Mouse (Mus musculus): ENCODE results near the gene Adprh. TPM values are rescaled to one million over a fixed set of nuclear protein-coding genes. Genes with fewer than 3 reads are reported as not detected.

Adprh gene
- total RNA-seq, 2 experiments from 2014 or later, result 57.7 to 61.9 TPM

DNA sequence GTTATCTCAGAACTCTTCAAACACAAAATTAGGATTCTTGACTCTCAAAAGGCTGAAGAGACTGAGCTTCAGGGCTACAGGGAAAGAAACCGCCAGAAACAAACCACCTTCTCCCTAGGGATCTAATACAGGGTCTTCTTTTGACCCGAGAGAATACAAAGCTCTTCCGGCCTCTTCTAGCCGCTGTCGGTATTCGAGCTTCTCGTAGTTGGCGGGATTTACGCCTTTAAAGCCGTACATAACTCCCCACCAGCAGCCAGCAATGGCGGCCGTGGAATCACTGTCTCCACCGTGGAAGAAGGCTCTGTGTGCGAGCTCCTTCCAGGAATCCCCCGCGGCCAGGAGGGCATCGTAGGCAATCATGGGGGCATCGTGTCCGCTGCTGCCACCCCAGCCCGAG is 6.9 kb downstream of the Adprh start:
- no peak for DNase-seq (ENCODE audit: extremely low spot score in 1 of 2, low spot score in 1 of 2)

DNA sequence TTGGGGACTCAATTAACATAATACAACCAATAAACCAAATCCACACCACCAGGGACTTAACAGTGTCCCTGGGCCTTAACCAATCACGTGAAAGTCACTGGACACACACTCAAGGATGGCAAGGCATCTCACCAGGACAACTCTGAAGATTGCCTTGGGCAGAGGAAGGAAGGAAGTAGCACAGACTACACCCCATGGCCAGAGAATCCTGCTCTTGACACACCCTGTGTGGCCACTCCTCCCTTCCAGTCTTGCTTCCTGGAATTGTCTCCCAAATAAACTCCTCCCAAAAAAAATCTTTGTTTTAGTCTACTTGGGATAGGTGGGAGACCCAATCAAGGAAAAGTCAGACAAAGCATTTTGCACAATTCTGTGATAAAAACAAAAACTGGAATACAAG is 7.5 kb downstream of the Adprh start:
- no peak for DNase-seq (ENCODE audit: extremely low spot score in 1 of 2, low spot score in 1 of 2)

DNA sequence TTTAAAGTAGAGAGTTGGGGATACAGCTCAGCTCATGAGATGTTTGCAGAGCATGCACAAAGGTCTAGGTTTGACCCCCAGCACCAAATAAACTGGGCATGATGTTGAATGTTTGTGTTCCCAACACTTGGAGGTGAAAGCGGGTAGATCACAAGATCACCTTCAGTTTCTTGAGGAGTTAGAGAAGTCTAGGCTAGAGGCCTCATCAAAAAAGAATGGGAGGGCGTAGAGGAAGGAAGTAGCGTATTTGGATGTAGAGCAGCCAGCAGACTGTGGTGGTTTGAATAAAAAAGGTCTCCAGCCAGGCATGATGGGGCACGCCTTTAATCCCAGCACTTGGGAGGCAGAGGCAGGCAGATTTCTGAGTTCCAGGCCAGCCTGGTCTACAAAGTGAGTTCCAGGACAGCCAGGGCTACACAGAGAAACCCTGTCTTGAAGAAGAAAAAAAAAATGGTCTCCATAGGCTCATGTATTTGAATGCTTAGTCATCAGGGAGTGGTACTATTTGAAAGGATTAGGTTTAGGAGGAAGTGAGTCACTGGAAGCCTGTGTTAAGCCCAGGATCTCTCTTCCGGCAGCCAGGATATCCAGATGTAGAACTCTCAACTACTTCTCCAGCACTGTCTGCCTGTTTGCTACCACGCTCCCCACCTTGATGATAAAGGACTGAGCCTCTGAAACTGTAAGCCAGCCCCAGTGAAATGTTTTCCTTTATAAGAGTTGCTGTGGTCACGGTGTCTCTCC is 8.6 kb downstream of the Adprh start:
- no peak for DNase-seq (ENCODE audit: extremely low spot score in 1 of 2, low spot score in 1 of 2)

DNA sequence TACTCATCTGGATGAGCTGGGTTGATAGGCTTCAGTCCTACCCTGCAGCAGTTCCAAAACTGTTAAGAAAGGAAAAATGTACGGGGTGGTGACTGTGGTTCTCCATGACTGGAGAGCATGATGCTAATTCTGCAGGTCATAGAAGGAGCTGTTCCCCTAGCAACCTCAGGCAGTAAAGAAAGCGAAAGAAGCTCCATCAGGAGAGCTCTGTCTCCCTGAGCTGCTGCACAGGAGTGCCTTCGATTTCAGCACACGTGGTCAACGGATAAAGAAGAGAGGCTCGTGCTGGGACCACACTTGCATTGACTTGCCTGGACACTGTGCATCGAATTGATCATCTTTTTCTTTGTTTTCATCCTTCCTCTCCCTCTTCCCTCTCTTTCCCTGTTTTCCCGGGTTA is 10.3 kb downstream of the Adprh start:
- no peak for DNase-seq (ENCODE audit: extremely low spot score in 1 of 2, low spot score in 1 of 2)

DNA sequence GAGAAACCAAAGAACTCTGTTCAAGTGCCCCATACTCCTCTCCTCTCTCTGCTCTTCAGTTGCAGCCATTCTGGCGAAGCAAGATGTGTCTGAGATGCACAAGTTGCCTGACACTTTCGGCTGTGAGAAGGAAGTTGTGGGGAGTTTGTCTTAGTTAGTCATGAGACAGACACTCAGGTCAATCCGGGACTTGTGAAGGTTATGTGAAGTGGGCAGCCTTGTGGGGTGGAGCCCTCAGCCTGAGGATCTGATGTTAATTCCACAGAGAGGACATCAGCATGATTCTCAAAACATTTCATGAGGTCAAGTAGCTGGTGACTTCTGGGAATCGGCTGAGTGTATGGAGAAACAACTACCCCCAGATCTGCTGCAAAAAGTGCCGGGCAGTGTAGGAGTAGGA is 10.9 kb downstream of the Adprh start:
- no peak for DNase-seq (ENCODE audit: extremely low spot score in 1 of 2, low spot score in 1 of 2)

DNA sequence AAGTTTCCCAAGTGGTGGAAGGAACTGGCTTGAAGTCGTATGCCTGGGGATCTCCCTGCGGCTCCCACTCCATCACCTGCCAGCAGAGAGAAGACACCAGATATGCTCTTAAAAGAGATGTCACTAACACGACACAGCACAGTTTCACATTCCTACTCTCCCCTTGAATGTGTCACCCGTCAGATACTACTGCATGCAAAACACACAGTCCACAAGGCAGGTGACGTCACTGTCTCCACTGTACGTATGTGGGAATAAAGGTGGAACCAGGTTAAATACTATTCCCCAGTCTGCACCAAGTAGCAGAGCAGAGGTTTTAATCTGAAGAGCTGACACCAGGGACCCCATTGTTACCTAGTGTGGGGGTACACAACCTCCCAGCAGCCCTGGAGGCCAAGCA is 12.1 kb downstream of the Adprh start:
- no peak for DNase-seq (ENCODE audit: extremely low spot score in 1 of 2, low spot score in 1 of 2)

DNA sequence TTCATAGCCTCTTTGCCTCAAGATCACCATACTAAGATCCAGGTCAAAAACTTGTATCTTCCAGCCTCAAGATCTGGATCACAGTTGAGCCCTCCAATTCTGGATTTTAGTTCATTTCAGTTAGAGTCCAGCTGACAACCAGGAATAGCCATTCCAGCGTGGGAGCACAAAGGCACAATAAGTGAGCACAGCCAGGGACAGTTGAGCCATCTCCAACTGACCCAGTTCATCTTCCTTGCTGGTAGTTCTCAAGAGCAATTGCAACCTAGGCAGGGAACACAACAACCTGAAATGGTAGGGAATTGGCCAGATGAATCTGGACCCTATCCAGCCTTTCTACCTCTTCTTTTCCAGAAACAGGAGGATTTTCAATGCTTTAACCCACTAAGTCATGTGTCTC is 13.3 kb downstream of the Adprh start:
- DNase-seq (ENCODE audit: extremely low spot score in 1 of 2, low spot score in 1 of 2), result no peak

DNA sequence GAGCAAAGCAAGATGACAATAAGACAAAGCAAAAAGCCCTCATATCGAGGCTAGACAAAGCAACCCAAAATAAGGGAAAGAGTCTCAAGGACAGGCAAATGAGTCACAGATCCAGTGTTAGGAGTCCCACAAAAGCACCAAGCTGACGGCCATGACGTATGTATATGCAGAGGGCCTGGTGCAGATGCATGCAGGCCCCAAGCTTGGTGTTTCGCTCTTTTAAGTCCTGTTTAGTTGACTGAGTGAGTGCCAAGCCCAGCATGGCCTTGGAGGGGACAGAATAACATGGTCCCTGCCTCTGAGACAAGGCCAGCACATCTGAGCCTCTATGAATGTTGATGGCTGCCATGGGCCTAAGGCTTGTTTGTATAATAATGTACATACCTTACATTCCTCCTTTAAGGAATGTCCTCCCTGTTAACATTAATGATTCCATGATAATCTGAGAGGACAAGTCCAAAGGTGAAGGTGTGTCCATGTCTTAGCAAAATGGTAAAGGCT is 18.2 kb downstream of the Adprh start:
- DNase-seq (ENCODE audit: extremely low spot score in 1 of 2, low spot score in 1 of 2), result no peak

DNA sequence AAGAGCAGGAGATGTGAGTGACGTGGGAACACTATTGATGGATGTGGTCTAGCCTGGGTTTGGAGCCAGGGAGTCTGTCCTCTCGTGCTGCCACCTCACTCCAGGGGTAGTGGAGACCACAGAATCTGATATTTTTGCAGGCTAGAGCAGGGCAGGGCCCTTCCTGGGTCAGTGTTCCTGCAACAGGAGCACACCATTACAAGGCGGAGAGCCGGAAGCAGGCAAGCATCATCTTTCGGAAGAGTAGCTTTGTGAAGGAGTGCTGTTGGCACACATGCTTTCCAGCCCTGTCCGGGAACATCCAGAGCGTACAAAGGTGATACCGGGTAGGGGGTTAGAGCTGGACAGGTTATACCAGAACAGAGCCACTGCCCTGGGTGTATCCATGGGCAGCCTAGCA is 19.0 kb downstream of the Adprh start:
- DNase-seq (ENCODE audit: extremely low spot score in 1 of 2, low spot score in 1 of 2), result no peak

DNA sequence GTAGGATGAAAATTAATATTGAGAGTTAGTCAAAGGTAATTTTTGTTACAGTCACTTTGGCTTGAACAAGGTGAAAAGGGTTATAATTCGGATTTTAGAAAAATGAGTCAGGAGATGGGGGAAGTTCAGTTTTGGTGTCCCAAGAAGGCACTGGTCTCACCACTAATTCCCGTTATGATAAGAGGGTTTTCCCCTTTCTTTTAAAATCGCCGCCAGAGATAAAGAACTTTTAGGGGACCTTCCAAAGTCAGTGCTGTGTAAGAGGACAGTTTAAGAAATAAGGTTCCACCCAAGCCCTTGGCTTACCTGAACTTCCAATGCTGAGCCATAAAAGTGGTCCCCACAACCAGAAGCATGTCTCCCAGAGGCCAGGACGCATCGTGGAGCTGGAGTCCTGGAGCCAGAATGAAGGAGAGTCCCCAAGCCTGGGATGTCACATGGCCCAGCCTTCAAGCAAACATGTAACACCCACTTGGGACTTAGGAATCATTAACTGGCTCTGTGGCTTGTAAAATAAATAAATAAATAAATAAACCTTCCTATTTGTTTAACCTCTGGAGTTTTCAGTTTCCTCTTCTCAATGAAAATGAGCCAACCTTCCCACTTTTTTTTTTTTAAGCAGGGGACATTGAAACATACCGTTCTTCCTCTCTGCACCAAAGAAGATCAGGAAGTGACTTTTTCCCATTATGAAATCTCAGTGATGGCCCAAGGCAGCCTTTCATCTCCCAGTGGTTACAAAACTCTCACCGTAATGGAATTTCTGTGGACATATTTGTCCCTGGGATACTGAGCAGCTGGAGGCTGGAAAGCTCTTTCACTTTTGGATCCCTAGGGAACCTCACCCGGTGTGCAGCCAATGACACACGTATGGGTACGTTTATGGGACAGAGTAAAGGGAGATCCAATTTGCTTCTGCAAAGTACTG is 19.7 kb downstream of the Adprh start, which contains the start of gene Pla1a:
Pla1a (minus strand) TSS at position 648 of the 928 bp plus-strand sequence.
- no peak for DNase-seq (ENCODE audit: extremely low spot score in 1 of 2, low spot score in 1 of 2)

DNA sequence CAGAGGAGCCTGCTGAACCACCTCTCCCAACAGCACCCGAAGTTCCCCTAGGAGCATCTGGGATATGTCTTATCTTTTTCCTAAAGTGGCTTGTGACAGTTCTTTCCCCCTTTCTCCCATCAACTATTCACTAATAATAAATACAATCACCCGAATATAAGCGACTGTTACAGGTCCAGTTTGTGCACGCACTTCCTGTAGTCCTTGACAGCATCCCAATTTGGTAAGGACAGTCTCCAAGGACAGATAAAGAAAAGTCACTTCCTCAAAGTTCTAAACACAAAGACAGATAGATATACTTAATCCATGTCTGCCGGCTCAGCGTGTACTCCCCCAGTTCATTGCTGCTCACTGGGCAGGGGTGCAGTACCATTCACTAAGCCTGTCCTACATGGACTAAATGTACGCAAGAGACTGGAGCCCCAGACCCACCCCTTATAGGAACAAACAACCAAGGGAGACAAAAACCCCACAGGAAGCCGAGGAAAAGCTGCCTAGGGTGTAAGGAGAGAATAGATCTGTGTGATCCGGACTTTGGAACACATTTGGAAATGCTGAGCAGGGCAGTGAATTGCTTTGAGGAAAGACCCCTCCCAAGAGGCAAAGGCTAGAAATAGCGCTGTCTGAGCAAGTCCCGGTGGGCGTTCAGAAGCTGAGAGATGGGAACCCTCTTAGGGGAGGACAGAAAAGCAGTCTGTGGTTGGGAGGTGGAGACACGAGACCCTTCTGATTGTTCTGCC is 20.9 kb downstream of the Adprh start:
- DNase-seq (ENCODE audit: extremely low spot score in 1 of 2, low spot score in 1 of 2), result no peak

DNA sequence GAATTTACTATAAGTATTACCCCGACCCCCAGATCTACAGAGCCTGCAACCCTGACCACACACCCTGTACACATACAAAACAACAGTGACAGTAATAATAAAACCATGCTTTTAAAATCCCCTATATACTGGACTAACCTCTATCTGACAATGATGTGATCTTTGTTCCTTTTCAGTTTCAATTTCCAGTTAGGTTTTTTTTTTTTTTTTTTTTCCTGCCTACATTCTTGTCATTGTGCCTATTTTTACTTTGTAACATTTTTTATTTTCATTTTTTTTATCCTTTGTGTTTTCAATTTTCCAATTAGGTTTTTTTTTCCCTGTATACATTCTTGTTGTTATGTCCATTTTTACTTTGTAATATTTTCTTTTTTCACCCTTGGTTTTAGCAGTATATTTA is 26.7 kb downstream of the Adprh start:
- DNase-seq (ENCODE audit: extremely low spot score in 1 of 2, low spot score in 1 of 2), result no peak

DNA sequence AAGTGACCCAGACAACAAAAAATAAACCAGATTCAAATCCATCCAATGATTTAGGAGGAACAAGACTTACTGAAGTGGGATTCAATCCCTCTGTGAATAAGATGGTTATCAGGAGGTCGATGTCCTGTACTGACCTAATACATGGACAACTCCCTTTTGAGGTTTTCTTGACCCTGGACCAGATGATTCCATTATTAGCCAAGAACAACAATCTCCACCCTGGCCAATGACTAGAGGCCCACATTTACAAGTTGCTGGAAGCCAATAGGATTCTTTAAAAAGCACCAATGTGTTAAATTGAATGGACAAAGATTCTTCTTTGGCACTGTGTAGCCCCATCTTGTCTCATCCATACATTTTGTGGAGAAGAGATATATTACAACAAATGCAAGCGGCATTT is 27.1 kb downstream of the Adprh start:
- no peak for DNase-seq (ENCODE audit: extremely low spot score in 1 of 2, low spot score in 1 of 2)

DNA sequence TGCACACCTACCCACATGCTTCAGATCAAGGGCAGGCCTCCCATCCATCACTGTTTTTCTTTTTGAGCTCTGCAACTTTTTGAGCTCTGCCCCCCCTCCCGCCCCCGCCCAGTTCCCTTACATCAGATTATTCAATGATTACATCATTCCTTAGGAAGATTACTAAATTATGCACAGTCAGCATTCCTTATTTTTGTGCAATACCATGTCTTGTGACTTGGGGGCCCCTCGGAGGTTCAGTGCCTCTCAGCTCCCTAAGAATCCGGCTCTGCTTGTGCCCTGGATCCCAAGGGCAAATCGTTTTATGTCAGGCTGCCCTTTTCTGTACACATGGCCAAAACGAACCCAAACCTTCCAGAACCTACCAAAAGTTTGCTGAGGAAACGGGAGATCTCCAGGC is 37.5 kb downstream of the Adprh start:
- no peak for DNase-seq (ENCODE audit: extremely low spot score in 1 of 2, low spot score in 1 of 2)

DNA sequence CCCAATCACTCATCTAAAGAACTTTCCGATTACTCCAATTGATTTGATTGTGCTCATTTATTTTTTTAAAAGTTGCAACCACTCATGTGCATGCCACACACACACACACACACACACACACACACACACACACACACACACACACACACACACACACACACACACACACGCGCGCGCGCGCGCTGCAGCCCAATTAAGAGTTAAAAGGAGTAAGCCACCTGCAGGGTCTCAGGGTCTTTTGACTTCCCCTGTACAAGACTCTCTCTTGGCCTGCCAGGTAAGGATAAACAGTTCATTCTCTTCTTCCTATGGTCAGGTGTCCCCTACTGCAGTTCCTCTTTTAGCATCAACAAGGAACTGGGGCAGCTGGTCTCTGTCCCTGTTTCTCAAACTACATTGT is 44.1 kb downstream of the Adprh start:
- DNase-seq (ENCODE audit: extremely low spot score in 1 of 2, low spot score in 1 of 2), result no peak

DNA sequence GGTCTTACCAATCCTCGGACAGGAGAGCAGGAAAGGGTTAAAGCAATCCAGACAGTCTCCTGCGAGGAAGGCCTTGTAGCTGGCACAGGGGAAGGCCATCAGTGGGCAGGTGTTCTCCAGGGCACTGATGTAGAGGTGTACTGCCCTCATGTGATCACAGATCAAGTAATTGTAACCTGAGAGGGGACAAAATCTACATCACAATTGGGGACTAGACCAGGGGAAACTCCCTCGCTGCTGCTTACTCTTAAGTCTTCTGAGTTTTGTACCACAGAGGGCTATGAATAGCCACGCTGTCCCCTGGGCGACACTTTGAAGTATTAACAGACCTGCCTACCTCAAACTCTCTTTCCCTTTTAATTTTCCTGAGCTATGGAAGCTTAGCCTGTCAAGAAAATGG is 44.9 kb downstream of the Adprh start:
- no peak for DNase-seq (ENCODE audit: extremely low spot score in 1 of 2, low spot score in 1 of 2)

DNA sequence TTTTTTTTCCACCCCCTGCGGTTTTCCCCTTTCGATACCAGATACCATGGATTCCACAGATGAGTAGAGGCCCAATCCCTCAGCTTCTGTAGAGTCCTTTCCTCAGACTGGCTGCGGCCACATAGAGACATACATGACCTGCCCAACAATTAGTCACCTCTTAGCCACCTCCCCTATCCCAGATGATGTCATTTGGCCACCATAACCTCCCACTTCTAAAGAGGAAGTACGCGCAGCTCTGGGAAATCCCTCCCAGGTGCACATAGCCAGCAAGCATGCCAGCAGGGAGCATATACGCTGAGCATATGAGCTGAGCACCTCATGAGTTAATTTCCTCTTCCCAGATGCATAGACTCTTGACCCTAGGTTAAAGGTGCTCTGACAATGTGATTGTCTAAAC is 45.8 kb downstream of the Adprh start:
- no peak for DNase-seq (ENCODE audit: extremely low spot score in 1 of 2, low spot score in 1 of 2)

DNA sequence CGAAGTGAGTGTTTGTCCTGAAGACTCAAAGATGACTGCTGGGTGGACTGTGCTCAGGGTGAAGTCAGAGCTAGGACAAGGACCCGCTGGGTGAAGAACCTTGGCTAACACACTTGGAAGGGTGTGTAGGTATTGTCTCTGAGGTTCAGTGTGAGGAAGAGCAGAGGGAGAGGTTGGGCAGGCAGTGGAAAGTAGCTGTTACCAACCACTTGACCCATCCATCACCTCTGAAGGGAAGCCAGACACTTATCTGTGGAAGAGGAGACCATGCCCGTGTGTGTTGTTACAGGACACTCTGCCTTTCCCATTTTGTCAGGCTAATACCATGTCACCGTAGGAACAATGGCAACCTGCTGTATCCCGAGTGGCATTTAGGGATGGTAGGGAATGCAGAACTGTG is 46.2 kb downstream of the Adprh start:
- DNase-seq (ENCODE audit: extremely low spot score in 1 of 2, low spot score in 1 of 2), result no peak

DNA sequence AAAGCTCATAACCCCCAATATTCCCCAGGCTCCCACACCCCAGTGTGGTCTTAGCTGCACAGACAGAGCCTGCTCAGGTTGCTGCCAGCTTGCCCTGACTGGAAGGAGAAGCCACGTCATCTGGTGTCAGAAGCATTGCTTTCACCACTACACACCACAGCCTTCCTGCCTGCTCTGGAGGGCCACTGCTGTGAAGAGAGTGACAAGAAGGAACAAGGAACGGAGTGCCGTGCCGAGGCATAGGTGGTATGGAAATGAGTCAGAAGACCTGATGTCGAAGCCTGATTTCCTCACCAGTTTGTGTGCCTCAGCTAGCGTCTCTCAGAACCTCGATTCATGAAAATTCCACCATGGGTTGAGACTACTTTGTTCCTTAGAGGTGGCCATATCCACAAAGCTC is 48.9 kb downstream of the Adprh start:
- no peak for DNase-seq (ENCODE audit: extremely low spot score in 1 of 2, low spot score in 1 of 2)

DNA sequence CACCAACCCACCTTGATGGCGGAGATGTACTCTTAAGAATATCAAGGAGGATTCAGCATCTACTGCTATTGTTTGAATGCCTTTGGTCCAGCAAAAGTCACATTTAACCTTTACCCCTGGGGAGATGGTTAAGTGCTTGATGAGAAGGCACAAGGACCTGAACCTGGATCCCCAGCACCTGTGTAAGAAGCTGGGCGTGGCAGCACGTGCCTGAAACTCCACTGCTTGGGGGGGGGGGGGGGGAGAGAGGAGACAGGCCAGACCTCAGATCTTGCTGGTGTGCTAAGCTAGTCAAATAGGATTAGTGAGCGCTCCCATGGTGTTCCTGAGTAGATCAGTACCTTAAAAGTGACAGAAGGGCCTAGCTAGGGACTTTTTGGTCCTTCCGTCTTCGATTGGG is 51.0 kb downstream of the Adprh start:
- DNase-seq (ENCODE audit: extremely low spot score in 1 of 2, low spot score in 1 of 2), result no peak

All from layer of hippocampus, postnatal 25 days (tissue).